Mouse (Mus musculus) heart, postnatal 0 days (tissue): ENCODE results near the gene 2410131K14Rik.

Experiments used
- CTCF ChIP-seq: IDR thresholded peaks from 2 replicates; pipeline ENCODE4 v1.5.1; 2016; ENCODE audit warnings: antibody characterized with exemption, control low read depth, low read depth
- EP300 ChIP-seq: IDR thresholded peaks from 2 replicates; pipeline ENCODE4 v1.6.1; 2016; ENCODE audit warnings: antibody characterized with exemption, low read depth

DNA sequence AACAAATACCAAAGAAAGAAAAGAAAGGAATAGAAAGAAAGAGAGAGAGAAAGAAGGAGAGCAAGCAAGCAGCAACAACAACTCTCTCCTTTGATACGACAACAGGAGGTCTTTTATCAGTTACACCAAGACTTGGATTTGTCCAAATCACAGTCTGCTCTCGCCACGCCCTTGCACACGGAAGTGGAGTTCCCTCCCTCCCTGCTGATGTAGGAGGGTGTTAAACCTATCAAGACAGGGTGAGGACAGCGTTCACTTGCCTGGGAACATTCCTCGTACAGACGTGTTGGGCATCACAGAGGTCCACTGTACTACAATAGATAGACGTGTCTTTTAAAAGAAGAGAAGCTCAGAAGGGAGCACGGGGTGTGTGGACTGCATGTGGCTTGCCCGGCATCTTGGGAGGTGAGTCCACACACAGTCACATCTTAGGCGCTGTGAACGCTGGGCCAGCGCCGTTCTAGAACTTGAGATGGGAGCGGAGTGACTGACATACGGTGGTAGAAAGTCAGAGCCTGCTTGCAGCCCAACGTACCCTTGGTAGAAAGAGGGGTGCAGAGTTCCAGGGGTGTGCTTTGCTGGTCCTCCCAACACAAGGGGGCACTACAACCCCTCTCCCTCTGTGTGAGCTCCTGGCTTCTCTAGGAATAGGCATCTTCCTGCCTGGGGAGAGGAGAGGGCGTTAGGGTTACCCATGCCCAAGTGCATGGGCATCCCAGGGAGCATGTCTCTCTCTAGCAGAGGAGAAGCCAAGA lies 32.9 kb downstream of the 2410131K14Rik start:
- TF ChIP-seq CTCF (no peak), EP300 (no peak)
